8 mouse cellular contexts compared by ENCODE assay signal in genomic region chr6:106770046-106770445, GRCm38 (mm10). TPM values are rescaled to one million over a fixed set of nuclear protein-coding genes. Genes with fewer than 3 reads are reported as not detected.
DNase-seq lines count a peak whose midpoint lies in the region; ATAC-seq and TF ChIP-seq lines count a peak whose summit lies in the region.

No protein-coding gene starts in this region.

- intact Hi-C loops in heart, postnatal 25 days (cut with DNase I) = no loop called here
- intact Hi-C loops in left cerebral cortex, postnatal 36 days (cut with DNase I) = no loop called here

- 43% methylated on average over 4 of the region's 4 CpGs for WGBS in heart, embryonic 13.5 days
- WGBS in forebrain, embryonic 16.5 days = 26% methylated on average over 4 of the region's 4 CpGs
- WGBS in liver, postnatal 0 days (ENCODE audit: insufficient replicate concordance) = 31% methylated on average over 4 of the region's 4 CpGs

- H3K4me1 ChIP-seq in heart, embryonic 13.5 days = peaks cover 11% of the 10 kb centered on the region
- peaks cover 0 to 2% of the 10 kb centered on the region in 2 experiments; a peak in 1 of 4 replicates for H3K4me1 ChIP-seq in ES-E14 (ENCODE audit: control insufficient read depth in 2 of 2, insufficient read depth in 2 of 2, low read length in 2 of 2, poor library complexity in 1 of 2)
- H3K4me1 ChIP-seq in forebrain, embryonic 16.5 days (replicated peaks; ENCODE audit: control insufficient read depth, insufficient read depth, low read length) = peaks cover 10% of the 10 kb centered on the region
- H3K4me1 ChIP-seq in liver, postnatal 0 days (ENCODE audit: insufficient read depth) = peaks cover 10% of the 10 kb centered on the region

- no peak for DNase-seq in heart, postnatal 25 days (ENCODE audit: low spot score)
- no peak for DNase-seq in ES-E14 (ENCODE audit: low read depth, low spot score)
- no peak for DNase-seq in liver, postnatal 0 days
- no peak for DNase-seq in left cerebral cortex, postnatal 36 days (ENCODE audit: low spot score in 2 of 2)
- DNase-seq in urinary bladder, adult 18-20 months (ENCODE audit: low spot score in 2 of 2) = no peak

- peak overlapping the region; percentile 98 for H3K4me2 ChIP-seq in heart, embryonic 13.5 days
- peak overlapping the region; percentile 86 for H3K4me2 ChIP-seq in forebrain, embryonic 16.5 days (ENCODE audit: low read length)
- peak overlapping the region; percentile 93 for H3K4me2 ChIP-seq in liver, postnatal 0 days (ENCODE audit: low read depth, low read length)

- H3K27ac ChIP-seq in heart, embryonic 13.5 days (replicated peaks) = no peak overlapping the region
- H3K27ac ChIP-seq in ES-E14 (ENCODE audit: insufficient read depth, low read depth, low read length, poor library complexity, severe bottlenecking) = no peak overlapping the region
- no peak overlapping the region for H3K27ac ChIP-seq in forebrain, embryonic 16.5 days (ENCODE audit: low read length)
- H3K27ac ChIP-seq in liver, postnatal 0 days (ENCODE audit: low read depth) = peak overlapping the region; percentile 84; the same call in 1 of the 2 replicates

- peaks cover 35% of the 10 kb centered on the region for H3K36me3 ChIP-seq in heart, embryonic 13.5 days
- H3K36me3 ChIP-seq in ES-E14 (ENCODE audit: control insufficient read depth, insufficient read depth, low read length, poor library complexity, severe bottlenecking) = peaks cover 10% of the 10 kb centered on the region
- H3K36me3 ChIP-seq in forebrain, embryonic 16.5 days (ENCODE audit: control insufficient read depth, insufficient read depth) = peaks cover 13% of the 10 kb centered on the region
- peaks cover 24% of the 10 kb centered on the region for H3K36me3 ChIP-seq in liver, postnatal 0 days (replicated peaks; ENCODE audit: insufficient read depth, low read length)

- no peaks in the 10 kb centered on the region; the same call in 1 of the 2 replicates for H3K27me3 ChIP-seq in heart, embryonic 13.5 days (replicated peaks)
- H3K27me3 ChIP-seq in forebrain, embryonic 16.5 days (replicated peaks; ENCODE audit: control insufficient read depth, insufficient read depth, low read length) = peaks cover 3% of the 10 kb centered on the region; the same call in 1 of the 2 replicates
- H3K27me3 ChIP-seq in liver, postnatal 0 days (ENCODE audit: insufficient read depth, low read length) = no peaks in the 10 kb centered on the region

- ATAC-seq in heart, embryonic 13.5 days (ENCODE audit: extremely low read depth, insufficient number of reproducible peaks, low FRiP score, low TSS enrichment) = no peak
- no peak for ATAC-seq in forebrain, embryonic 16.5 days
- no peak for ATAC-seq in liver, postnatal 0 days
- no peak for ATAC-seq in CD4-positive, CD25-positive, alpha-beta regulatory T cell, adult 4 months

- peak overlapping the region; percentile 87 for H3K9ac ChIP-seq in heart, embryonic 13.5 days
- H3K9ac ChIP-seq in ES-E14 (ENCODE audit: insufficient read depth, low read depth, low read length, poor library complexity, severe bottlenecking) = peak overlapping the region; percentile 93
- no peak overlapping the region for H3K9ac ChIP-seq in forebrain, embryonic 16.5 days (replicated peaks; ENCODE audit: low read depth, low read length)
- H3K9ac ChIP-seq in liver, postnatal 0 days (replicated peaks) = peak overlapping the region; percentile 85

- TF ChIP-seq EP300 in liver, postnatal 0 days (IDR thresholded peaks at IDR 0.05; ENCODE audit: low read depth) = no peak

- in situ Hi-C loops in ES-E14 (cut with MboI; ENCODE audit: low sequenced_read_pairs in 2 of 2, unreplicated experiment in 2 of 2) = no loop called here

- no peaks in the 10 kb centered on the region for H3K9me3 ChIP-seq in heart, embryonic 13.5 days
- no peaks in the 10 kb centered on the region for H3K9me3 ChIP-seq in ES-E14 (ENCODE audit: control insufficient read depth, insufficient read depth, low read depth, low read length)
- H3K9me3 ChIP-seq in forebrain, embryonic 16.5 days (ENCODE audit: control insufficient read depth, low read length) = no peaks in the 10 kb centered on the region
- no peaks in the 10 kb centered on the region for H3K9me3 ChIP-seq in liver, postnatal 0 days (ENCODE audit: low read length)

- no peak for TF ChIP-seq CTCF in liver, postnatal 0 days (IDR thresholded peaks at IDR 0.05; ENCODE audit: low read depth)

- H3K4me3 ChIP-seq in heart, embryonic 13.5 days = peak overlapping the region; percentile 94
- peak overlapping the region; percentile 93 for H3K4me3 ChIP-seq in ES-E14 (ENCODE audit: insufficient read depth in 1 of 2, low read depth in 1 of 2, low read length in 2 of 2, poor library complexity in 1 of 2, severe bottlenecking in 1 of 2)
- peak overlapping the region; percentile 88 for H3K4me3 ChIP-seq in forebrain, embryonic 16.5 days (replicated peaks; ENCODE audit: low read length)
- peak overlapping the region; percentile 95 for H3K4me3 ChIP-seq in liver, postnatal 0 days (ENCODE audit: low read depth, low read length)

TF ChIP-seq in ES-E14, 5 proteins besides CTCF, POLR2A, EP300 and RAD21:
- TF ChIP-seq ZNF384 (IDR thresholded peaks at IDR 0.05; ENCODE audit: low read depth, low read length) (no peak), MAFK (IDR thresholded peaks at IDR 0.05; ENCODE audit: insufficient read depth, low read depth, low read length) (no peak), ZC3H11A (IDR thresholded peaks at IDR 0.05; ENCODE audit: borderline replicate concordance, low read depth, low read length) (no peak), CHD2 (IDR thresholded peaks at IDR 0.05; ENCODE audit: low read depth, low read length) (no peak), HCFC1 (IDR thresholded peaks at IDR 0.05; ENCODE audit: borderline replicate concordance, insufficient read depth, low read length) (no peak)

RNA-seq across cellular contexts. Expression of gene Trnt1, which starts 1.1 kb away (rescaled TPM):
- 42.1 and 43.7 TPM in 2 replicates for polyA plus RNA-seq in heart, embryonic 13.5 days (2015; fragmentation: Nextera tagmentation; extraction: Ambion mirVana)
- total RNA-seq in heart, postnatal 25 days (2021) = 10 to 100 TPM; 29.5 to 32.6 TPM
- total RNA-seq in ES-E14 (2012; rRNA removed) = 55.3 and 72.9 TPM in 2 replicates
- polyA plus RNA-seq in forebrain, embryonic 16.5 days (2015; fragmentation: Nextera tagmentation; extraction: Ambion mirVana) = 66.6 and 78.1 TPM in 2 replicates
- polyA plus RNA-seq in liver, postnatal 0 days (2015; fragmentation: Nextera tagmentation; extraction: Ambion mirVana) = 21.5 and 25.8 TPM in 2 replicates
- 100 to 1,000 TPM in 1 of 2 experiments, 10 to 100 TPM in 1; 97.2 to 108 TPM for polyA plus RNA-seq in CD4-positive, CD25-positive, alpha-beta regulatory T cell, adult 4 months (2017; shearing (Covaris generic))
- total RNA-seq in left cerebral cortex, postnatal 36 days (2021) = 10 to 100 TPM; 49.9 to 50.7 TPM

RNA-seq across cellular contexts. Expression of gene Il5ra, which starts 21.2 kb away (rescaled TPM):
- not detected in 2 replicates for polyA plus RNA-seq in heart, embryonic 13.5 days (2015; fragmentation: Nextera tagmentation; extraction: Ambion mirVana)
- total RNA-seq in heart, postnatal 25 days (2021) = not detected
- 0.27 TPM in 1 of 2 replicates, not detected in the other for total RNA-seq in ES-E14 (2012; rRNA removed)
- polyA plus RNA-seq in forebrain, embryonic 16.5 days (2015; fragmentation: Nextera tagmentation; extraction: Ambion mirVana) = not detected in 2 replicates
- polyA plus RNA-seq in liver, postnatal 0 days (2015; fragmentation: Nextera tagmentation; extraction: Ambion mirVana) = 0.09 and 0.12 TPM in 2 replicates
- polyA plus RNA-seq in CD4-positive, CD25-positive, alpha-beta regulatory T cell, adult 4 months (2017; shearing (Covaris generic)) = under 1 TPM in 1 of 2 experiments, not detected in 1; 0.32 TPM
- not detected for total RNA-seq in left cerebral cortex, postnatal 36 days (2021)

RNA-seq across cellular contexts. Expression of gene Crbn, which starts 29.8 kb away (rescaled TPM):
- 30.0 and 33.0 TPM in 2 replicates for polyA plus RNA-seq in heart, embryonic 13.5 days (2015; fragmentation: Nextera tagmentation; extraction: Ambion mirVana)
- 10 to 100 TPM; 37.9 to 45.5 TPM for total RNA-seq in heart, postnatal 25 days (2021)
- total RNA-seq in ES-E14 (2012; rRNA removed) = 33.9 and 35.1 TPM in 2 replicates
- polyA plus RNA-seq in forebrain, embryonic 16.5 days (2015; fragmentation: Nextera tagmentation; extraction: Ambion mirVana) = 67.4 and 74.3 TPM in 2 replicates
- polyA plus RNA-seq in liver, postnatal 0 days (2015; fragmentation: Nextera tagmentation; extraction: Ambion mirVana) = 19.1 and 19.6 TPM in 2 replicates
- polyA plus RNA-seq in CD4-positive, CD25-positive, alpha-beta regulatory T cell, adult 4 months (2017; shearing (Covaris generic)) = 100 to 1,000 TPM; 192 to 219 TPM
- total RNA-seq in left cerebral cortex, postnatal 36 days (2021) = 100 to 1,000 TPM in 1 of 2 experiments, 10 to 100 TPM in 1; 91.2 to 101 TPM
